Mouse (Mus musculus): ENCODE data around the gene Glis2. TPM values are rescaled to one million over a fixed set of nuclear protein-coding genes. Genes with fewer than 3 reads are reported as not detected.

The Glis2 gene
- polyA plus RNA-seq, 1 experiment from 2014 or later = 29.2 TPM

GRCm38 (mm10) chr16:4624481-4625110, 30.1 kb downstream of the Glis2 start, which contains the start of gene Pam16:
Pam16 (minus strand) TSS chr16:4624988.
- peak within 1 kb of the TSS; percentile 80 for H3K4me2 ChIP-seq
- peak; percentile 98 for DNase-seq
- ATAC-seq (ENCODE audit: insufficient read depth) = peak; percentile 87
- 0 out of 2 replicates have a peak, but pooled peaks cover 7% of the 10 kb centered on the region for H3K36me3 ChIP-seq (ENCODE audit: insufficient read depth)
- H3K9me3 ChIP-seq (ENCODE audit: low read depth, low read length) = no peaks in the 10 kb centered on the region
- peak within 1 kb of the TSS; percentile 85 for H3K9ac ChIP-seq
- under 1% methylated on average over 53 of the region's 56 CpGs for WGBS
- TF ChIP-seq CTCF (IDR thresholded peaks at IDR 0.05; ENCODE audit: low read depth) = no peak
- peak within 1 kb of the TSS; percentile 81 for H3K27ac ChIP-seq (ENCODE audit: low read depth)
- peaks cover 14% of the 10 kb centered on the region; the same call in 1 of the 2 replicates for H3K4me1 ChIP-seq (ENCODE audit: insufficient read depth)
- no peaks in the 10 kb centered on the region for H3K27me3 ChIP-seq (ENCODE audit: insufficient read depth, low read length)
- H3K4me3 ChIP-seq (ENCODE audit: low read depth, low read length) = peak within 1 kb of the TSS; percentile 77

- Histone ChIP-seq H3K27me3 (ENCODE audit: insufficient read depth, low read length) (no peaks in the 10 kb centered on the region), H3K36me3 (ENCODE audit: insufficient read depth) (0 out of 2 replicates have a peak, but pooled peaks cover 6% of the 10 kb centered on the region), H3K27ac (ENCODE audit: low read depth) (no peak overlapping the region), H3K4me1 (ENCODE audit: insufficient read depth) (peaks cover 14% of the 10 kb centered on the region; the same call in 1 of the 2 replicates), H3K9ac (0 out of 2 replicates have a peak overlapping the region, but pooled peaks have one; percentile 3), H3K4me3 (ENCODE audit: low read depth, low read length) (no peak overlapping the region), H3K9me3 (ENCODE audit: low read depth, low read length) (no peaks in the 10 kb centered on the region), H3K4me2 (no peak overlapping the region)
- TF ChIP-seq CTCF (IDR thresholded peaks at IDR 0.05; ENCODE audit: low read depth) = no peak
- ATAC-seq (ENCODE audit: insufficient read depth) (no peak), DNase-seq (no peak)
- 44% methylated on average over 6 of the region's 6 CpGs for WGBS
Measured at GRCm38 (mm10) chr16:4627105-4627504, 32.6 kb downstream of the Glis2 start.

- no peak overlapping the region for H3K9ac ChIP-seq
- no peaks in the 10 kb centered on the region for H3K9me3 ChIP-seq (ENCODE audit: low read depth, low read length)
- 89% methylated on average over 9 of the region's 9 CpGs for WGBS
- H3K27me3 ChIP-seq (ENCODE audit: insufficient read depth, low read length) = no peaks in the 10 kb centered on the region
- H3K4me1 ChIP-seq (ENCODE audit: insufficient read depth) = 0 out of 2 replicates have a peak, but pooled peaks cover 7% of the 10 kb centered on the region
- no peak for TF ChIP-seq CTCF (IDR thresholded peaks at IDR 0.05; ENCODE audit: low read depth)
- no peak overlapping the region for H3K27ac ChIP-seq (ENCODE audit: low read depth)
- 0 out of 2 replicates have a peak, but pooled peaks cover 6% of the 10 kb centered on the region for H3K36me3 ChIP-seq (ENCODE audit: insufficient read depth)
- no peak for ATAC-seq (ENCODE audit: insufficient read depth)
- no peak overlapping the region for H3K4me3 ChIP-seq (ENCODE audit: low read depth, low read length)
- DNase-seq = no peak
- no peak overlapping the region for H3K4me2 ChIP-seq
Measured at GRCm38 (mm10) chr16:4628898-4629419, 34.4 kb downstream of the Glis2 start.

- Histone ChIP-seq H3K27ac (ENCODE audit: low read depth) (no peak overlapping the region), H3K4me3 (ENCODE audit: low read depth, low read length) (no peak overlapping the region), H3K9ac (no peak overlapping the region), H3K27me3 (ENCODE audit: insufficient read depth, low read length) (no peaks in the 10 kb centered on the region), H3K36me3 (ENCODE audit: insufficient read depth) (0 out of 2 replicates have a peak, but pooled peaks cover 6% of the 10 kb centered on the region), H3K9me3 (ENCODE audit: low read depth, low read length) (no peaks in the 10 kb centered on the region), H3K4me2 (no peak overlapping the region), H3K4me1 (ENCODE audit: insufficient read depth) (0 out of 2 replicates have a peak, but pooled peaks cover 7% of the 10 kb centered on the region)
- WGBS = 16% methylated on average over 6 of the region's 6 CpGs
- DNase-seq (peak; percentile 86), ATAC-seq (ENCODE audit: insufficient read depth) (no peak)
- peak; percentile 100 for TF ChIP-seq CTCF (IDR thresholded peaks at IDR 0.05; ENCODE audit: low read depth)
Measured at GRCm38 (mm10) chr16:4629950-4630349, 35.4 kb downstream of the Glis2 start.

- H3K4me1 ChIP-seq (ENCODE audit: insufficient read depth) = 0 out of 2 replicates have a peak, but pooled peaks cover 5% of the 10 kb centered on the region
- H3K36me3 ChIP-seq (ENCODE audit: insufficient read depth) = 0 out of 2 replicates have a peak, but pooled peaks cover 6% of the 10 kb centered on the region
- ATAC-seq (ENCODE audit: insufficient read depth) (peak; percentile 19; the same call in 1 of the 2 replicates), DNase-seq (peak; percentile 69)
- WGBS = 36% methylated on average over 7 of the region's 7 CpGs
- no peak overlapping the region for H3K4me2 ChIP-seq
- H3K9me3 ChIP-seq (ENCODE audit: low read depth, low read length) = no peaks in the 10 kb centered on the region
- no peak overlapping the region for H3K9ac ChIP-seq
- H3K27me3 ChIP-seq (ENCODE audit: insufficient read depth, low read length) = no peaks in the 10 kb centered on the region
- no peak overlapping the region for H3K27ac ChIP-seq (ENCODE audit: low read depth)
- H3K4me3 ChIP-seq (ENCODE audit: low read depth, low read length) = no peak overlapping the region
- peak; percentile 74 for TF ChIP-seq CTCF (IDR thresholded peaks at IDR 0.05; ENCODE audit: low read depth)
Measured at GRCm38 (mm10) chr16:4632050-4632449, 37.5 kb downstream of the Glis2 start.

- ATAC-seq (ENCODE audit: insufficient read depth) = no peak
- DNase-seq = no peak
- Histone ChIP-seq H3K9ac (no peak overlapping the region), H3K4me1 (ENCODE audit: insufficient read depth) (no peaks in the 10 kb centered on the region), H3K27ac (ENCODE audit: low read depth) (no peak overlapping the region), H3K4me2 (no peak overlapping the region), H3K9me3 (ENCODE audit: low read depth, low read length) (no peaks in the 10 kb centered on the region), H3K4me3 (ENCODE audit: low read depth, low read length) (no peak overlapping the region), H3K36me3 (ENCODE audit: insufficient read depth) (0 out of 2 replicates have a peak, but pooled peaks cover 3% of the 10 kb centered on the region), H3K27me3 (ENCODE audit: insufficient read depth, low read length) (no peaks in the 10 kb centered on the region)
- TF ChIP-seq CTCF (IDR thresholded peaks at IDR 0.05; ENCODE audit: low read depth) = no peak
- WGBS = 90% methylated on average over 3 of the region's 3 CpGs
Measured at GRCm38 (mm10) chr16:4633661-4634060, 39.1 kb downstream of the Glis2 start.

- 79% methylated on average over 9 of the region's 9 CpGs for WGBS
Measured at GRCm38 (mm10) chr16:4634681-4635080, 40.2 kb downstream of the Glis2 start.

More at GRCm38 (mm10) chr16:4634681-4635080, 40.2 kb downstream of the Glis2 start:
- no peak overlapping the region for H3K27ac ChIP-seq (ENCODE audit: low read depth)
- no peak overlapping the region for H3K4me2 ChIP-seq
- no peak for ATAC-seq (ENCODE audit: insufficient read depth)
- no peaks in the 10 kb centered on the region for H3K4me1 ChIP-seq (ENCODE audit: insufficient read depth)
- no peak for DNase-seq
- TF ChIP-seq CTCF (IDR thresholded peaks at IDR 0.05; ENCODE audit: low read depth) = no peak
- 0 out of 2 replicates have a peak, but pooled peaks cover 3% of the 10 kb centered on the region for H3K36me3 ChIP-seq (ENCODE audit: insufficient read depth)
- H3K4me3 ChIP-seq (ENCODE audit: low read depth, low read length) = no peak overlapping the region
- H3K9ac ChIP-seq = no peak overlapping the region
- no peaks in the 10 kb centered on the region for H3K27me3 ChIP-seq (ENCODE audit: insufficient read depth, low read length)
- H3K9me3 ChIP-seq (ENCODE audit: low read depth, low read length) = no peaks in the 10 kb centered on the region

Measured in lung, embryonic 14.5 days (tissue).